ENCODE assay signal across 8 mouse cellular contexts in genomic region chr5:135867637-135868593, GRCm38 (mm10). TPM values are rescaled to one million over a fixed set of nuclear protein-coding genes. Genes with fewer than 3 reads are reported as not detected.
DNase-seq lines count a peak whose midpoint lies in the region; ATAC-seq and TF ChIP-seq lines count a peak whose summit lies in the region.

No protein-coding gene starts in this region.

- no peak for TF ChIP-seq EP300 in heart, postnatal 0 days (IDR thresholded peaks at IDR 0.05; ENCODE audit: low read depth)
- TF ChIP-seq EP300 in liver, embryonic 14.5 days (IDR thresholded peaks at IDR 0.05; ENCODE audit: low read depth): no peak

- peak; percentile 37 for DNase-seq in adrenal gland, postnatal 25 days
- DNase-seq in adrenal gland, adult 8-10 months: no peak
- no peak for DNase-seq in lung, postnatal 25 days (ENCODE audit: low spot score)
- no peak for DNase-seq in heart, postnatal 0 days (ENCODE audit: low spot score)
- DNase-seq in liver, embryonic 14.5 days (ENCODE audit: low read depth in 3 of 3, low spot score in 3 of 3): no peak
- DNase-seq in MN1 (ENCODE audit: low spot score): no peak

- H3K4me2 ChIP-seq in lung, embryonic 16.5 days (ENCODE audit: low read depth, low read length): peak overlapping the region; percentile 94
- peak overlapping the region; percentile 72 for H3K4me2 ChIP-seq in heart, postnatal 0 days (ENCODE audit: low read depth, low read length)
- H3K4me2 ChIP-seq in liver, embryonic 14.5 days (ENCODE audit: low read depth): peak overlapping the region; percentile 27
- H3K4me2 ChIP-seq in stomach, embryonic 15.5 days: peak overlapping the region; percentile 93

- H3K4me3 ChIP-seq in lung, embryonic 16.5 days (ENCODE audit: low read length): peak overlapping the region; percentile 54
- peak overlapping the region; percentile 51 for H3K4me3 ChIP-seq in heart, postnatal 0 days (ENCODE audit: low read depth, low read length)
- peak overlapping the region in 1 of 2 experiments; percentile 34; a peak in 2 of 4 replicates for H3K4me3 ChIP-seq in liver, embryonic 14.5 days (ENCODE audit: insufficient read depth in 1 of 2, low read depth in 2 of 2, low read length in 2 of 2)
- H3K4me3 ChIP-seq in stomach, embryonic 15.5 days (replicated peaks): peak overlapping the region; percentile 50

- WGBS in lung, embryonic 16.5 days: under 1% methylated on average over 84 of the region's 89 CpGs
- WGBS in heart, postnatal 0 days: 1% methylated on average over 73 of the region's 89 CpGs
- WGBS in liver, embryonic 14.5 days (ENCODE audit: insufficient replicate concordance): 2% methylated on average over 82 of the region's 89 CpGs
- 2% methylated on average over 86 of the region's 89 CpGs for WGBS in stomach, embryonic 15.5 days

- peaks cover 47% of the 10 kb centered on the region for H3K27me3 ChIP-seq in lung, embryonic 16.5 days (ENCODE audit: control insufficient read depth, insufficient read depth, low read depth, low read length)
- H3K27me3 ChIP-seq in heart, postnatal 0 days (ENCODE audit: control insufficient read depth, insufficient read depth, low read length): peaks cover 68% of the 10 kb centered on the region
- H3K27me3 ChIP-seq in liver, embryonic 14.5 days (ENCODE audit: control insufficient read depth, insufficient read depth, low read length): peaks cover 47% of the 10 kb centered on the region
- H3K27me3 ChIP-seq in stomach, embryonic 15.5 days (replicated peaks): peaks cover 62% of the 10 kb centered on the region

- no peaks in the 10 kb centered on the region for H3K36me3 ChIP-seq in lung, embryonic 16.5 days (ENCODE audit: control insufficient read depth, insufficient read depth, low read length)
- H3K36me3 ChIP-seq in heart, postnatal 0 days (replicated peaks; ENCODE audit: control insufficient read depth, insufficient read depth, low read length): no peaks in the 10 kb centered on the region
- H3K36me3 ChIP-seq in liver, embryonic 14.5 days (replicated peaks; ENCODE audit: control insufficient read depth, insufficient read depth, low read depth): no peaks in the 10 kb centered on the region
- H3K36me3 ChIP-seq in stomach, embryonic 15.5 days: no peaks in the 10 kb centered on the region

- peak overlapping the region; percentile 61 for H3K9ac ChIP-seq in lung, embryonic 16.5 days (ENCODE audit: low read length)
- peak overlapping the region; percentile 14; the same call in 1 of the 2 replicates for H3K9ac ChIP-seq in heart, postnatal 0 days (replicated peaks; ENCODE audit: low read depth, low read length)
- no peak overlapping the region for H3K9ac ChIP-seq in liver, embryonic 14.5 days (replicated peaks)
- H3K9ac ChIP-seq in stomach, embryonic 15.5 days: 0 out of 2 replicates have a peak overlapping the region, but pooled peaks have one; percentile 21

- no peaks in the 10 kb centered on the region for H3K9me3 ChIP-seq in lung, embryonic 16.5 days (ENCODE audit: control insufficient read depth, low read length)
- no peaks in the 10 kb centered on the region for H3K9me3 ChIP-seq in heart, postnatal 0 days (replicated peaks; ENCODE audit: control insufficient read depth, low read length)
- H3K9me3 ChIP-seq in liver, embryonic 14.5 days (ENCODE audit: control insufficient read depth, low read length): no peaks in the 10 kb centered on the region
- no peaks in the 10 kb centered on the region for H3K9me3 ChIP-seq in stomach, embryonic 15.5 days

- no peak for TF ChIP-seq CTCF in heart, postnatal 0 days (IDR thresholded peaks at IDR 0.05; ENCODE audit: low read depth)
- no peak for TF ChIP-seq CTCF in liver, embryonic 14.5 days (IDR thresholded peaks at IDR 0.05; ENCODE audit: low read depth)

- peak; percentile 47 for ATAC-seq in lung, embryonic 16.5 days (ENCODE audit: low read depth)
- peak; percentile 18; the same call in 1 of the 2 replicates for ATAC-seq in heart, postnatal 0 days (ENCODE audit: insufficient read depth, low read depth)
- ATAC-seq in liver, embryonic 14.5 days (ENCODE audit: insufficient read depth): no peak
- no peak for ATAC-seq in stomach, embryonic 15.5 days (ENCODE audit: insufficient read depth, low FRiP score, low read depth)

- no peak overlapping the region for H3K27ac ChIP-seq in lung, embryonic 16.5 days (ENCODE audit: low read length)
- no peak overlapping the region for H3K27ac ChIP-seq in heart, postnatal 0 days (ENCODE audit: low read depth)
- no peak overlapping the region for H3K27ac ChIP-seq in liver, embryonic 14.5 days
- no peak overlapping the region for H3K27ac ChIP-seq in stomach, embryonic 15.5 days

- peaks cover 15% of the 10 kb centered on the region for H3K4me1 ChIP-seq in lung, embryonic 16.5 days (replicated peaks; ENCODE audit: control insufficient read depth, insufficient read depth, low read length)
- 0 out of 2 replicates have a peak, but pooled peaks cover 5% of the 10 kb centered on the region for H3K4me1 ChIP-seq in heart, postnatal 0 days (ENCODE audit: control insufficient read depth, insufficient read depth)
- H3K4me1 ChIP-seq in liver, embryonic 14.5 days (replicated peaks; ENCODE audit: control insufficient read depth in 2 of 2, insufficient read depth in 2 of 2, low read length in 1 of 2): no peaks in the 10 kb centered on the region
- peaks cover 11% of the 10 kb centered on the region for H3K4me1 ChIP-seq in stomach, embryonic 15.5 days

RNA-seq across cellular contexts. Expression of gene Hspb1, which starts 19.8 kb away (rescaled TPM):
- total RNA-seq in adrenal gland, postnatal 25 days (2021): 80.7 and 133 TPM in 2 replicates
- total RNA-seq in adrenal gland, adult 8-10 months (2022): 100 to 1,000 TPM; 113 to 288 (median 256) TPM
- 126 and 127 TPM in 2 replicates for polyA plus RNA-seq in lung, embryonic 16.5 days (2015; fragmentation: Nextera tagmentation; extraction: Ambion mirVana)
- 1,178 and 1,316 TPM in 2 replicates for total RNA-seq in heart, postnatal 0 days (2014; rRNA removed; ENCODE audit: low replicate concordance)
- polyA plus RNA-seq in heart, postnatal 0 days (2015; fragmentation: Nextera tagmentation; extraction: Ambion mirVana): 974 and 1,039 TPM in 2 replicates
- 1.7 and 1.9 TPM in 2 replicates for polyA plus RNA-seq in liver, embryonic 14.5 days (2012; rRNA removed)
- polyA plus RNA-seq in liver, embryonic 14.5 days (2014; fragmentation: Nextera tagmentation; extraction: Ambion mirVana): 1.7 and 1.8 TPM in 2 replicates
- 291 and 451 TPM in 2 replicates for polyA plus RNA-seq in stomach, embryonic 15.5 days (2015; fragmentation: Nextera tagmentation; extraction: Ambion mirVana)

Comparison
In these comparisons a context has a peak if more than half of its experiments do, and no peak if none do; other contexts are left out.
1. ATAC-seq: peak in lung, embryonic 16.5 days (single experiment) and heart, postnatal 0 days (single experiment); none in liver, embryonic 14.5 days (single experiment) and stomach, embryonic 15.5 days (single experiment).
2. H3K4me2 ChIP-seq: peak in every context shown above with its lines; median percentile 94 in lung, embryonic 16.5 days; 93 in stomach, embryonic 15.5 days; 72 in heart, postnatal 0 days; 27 in liver, embryonic 14.5 days.
3. RNA of gene Hspb1, which starts 19.8 kb away (polyA plus RNA-seq): 974 to 1,039 TPM in heart, postnatal 0 days, 291 to 451 TPM in stomach, embryonic 15.5 days and 126 to 127 TPM in lung, embryonic 16.5 days; 1.7 to 1.9 TPM in liver, embryonic 14.5 days; every median in the first group is over 10 times any median in the second.